Mouse (Mus musculus) E14TG2a.4 (cell line): ENCODE results near the gene N4bp3.

Experiments used
- CTCF ChIP-seq: conservative IDR thresholded peaks from 2 replicates; pipeline ENCODE4 v1.5.1; 2014; ENCODE audit warnings: low read length
- NANOG ChIP-seq: IDR thresholded peaks from 2 replicates; pipeline ENCODE4 v1.6.1; 2014; ENCODE audit warnings: borderline replicate concordance, low read length, mixed read lengths

DNA sequence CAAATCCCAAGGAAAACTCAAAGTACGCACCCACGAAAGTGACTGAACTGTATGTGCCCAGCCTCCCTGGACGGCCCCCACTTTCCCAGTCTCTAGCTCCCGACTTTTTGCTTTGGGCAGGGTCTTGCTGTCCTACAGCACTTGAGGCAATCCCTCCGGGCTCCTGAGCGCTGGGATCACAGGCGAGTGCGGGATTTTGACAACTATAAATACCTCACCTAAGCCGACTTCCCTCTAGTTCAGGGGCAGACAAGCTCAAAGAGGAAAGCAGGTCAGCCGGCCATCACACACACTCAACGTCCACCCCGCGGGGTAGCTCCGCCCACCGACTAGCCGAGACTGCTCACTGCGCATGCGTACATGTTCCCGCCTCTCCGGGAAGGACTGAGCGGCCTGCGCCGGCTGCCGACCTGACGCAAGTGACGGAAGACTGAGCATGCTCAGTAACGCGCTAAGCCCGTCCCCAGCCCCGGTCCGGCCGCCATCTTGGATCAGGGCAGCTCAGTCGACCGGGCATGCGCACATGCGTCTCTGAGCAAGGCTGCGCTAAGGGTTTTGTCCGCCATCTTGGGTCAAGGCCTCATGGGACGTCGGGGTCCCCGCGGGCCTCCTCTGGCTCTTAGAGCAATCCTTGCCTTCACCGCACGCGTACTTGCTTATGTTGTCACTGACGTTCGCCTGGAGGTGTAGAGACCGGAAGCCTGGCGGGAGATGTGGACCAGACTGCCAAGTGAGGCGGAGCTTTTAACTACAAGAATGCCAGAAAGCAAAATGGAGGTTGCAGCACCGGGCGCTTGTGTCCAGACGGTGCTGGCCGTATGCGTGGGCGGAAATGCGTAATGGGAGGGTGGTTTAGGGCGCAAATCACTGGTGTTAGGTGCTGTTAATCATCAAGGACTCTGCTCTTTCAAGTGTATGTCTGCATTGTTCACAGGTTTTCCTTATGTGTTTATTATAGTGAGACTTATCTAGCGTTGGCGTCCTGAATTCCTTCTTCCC, 38.0 kb upstream of the N4bp3 start, which contains the start of gene 0610009B22Rik:
- TF ChIP-seq CTCF: no peak
- TF ChIP-seq NANOG: no peak
